Mouse (Mus musculus): ENCODE measurements around the gene Chtop. TPM values are rescaled to one million over a fixed set of nuclear protein-coding genes. Genes with fewer than 3 reads are reported as not detected.

Chtop gene
- polyA plus RNA-seq, 1 experiment from 2014 or later, result 72.2 TPM

DNA sequence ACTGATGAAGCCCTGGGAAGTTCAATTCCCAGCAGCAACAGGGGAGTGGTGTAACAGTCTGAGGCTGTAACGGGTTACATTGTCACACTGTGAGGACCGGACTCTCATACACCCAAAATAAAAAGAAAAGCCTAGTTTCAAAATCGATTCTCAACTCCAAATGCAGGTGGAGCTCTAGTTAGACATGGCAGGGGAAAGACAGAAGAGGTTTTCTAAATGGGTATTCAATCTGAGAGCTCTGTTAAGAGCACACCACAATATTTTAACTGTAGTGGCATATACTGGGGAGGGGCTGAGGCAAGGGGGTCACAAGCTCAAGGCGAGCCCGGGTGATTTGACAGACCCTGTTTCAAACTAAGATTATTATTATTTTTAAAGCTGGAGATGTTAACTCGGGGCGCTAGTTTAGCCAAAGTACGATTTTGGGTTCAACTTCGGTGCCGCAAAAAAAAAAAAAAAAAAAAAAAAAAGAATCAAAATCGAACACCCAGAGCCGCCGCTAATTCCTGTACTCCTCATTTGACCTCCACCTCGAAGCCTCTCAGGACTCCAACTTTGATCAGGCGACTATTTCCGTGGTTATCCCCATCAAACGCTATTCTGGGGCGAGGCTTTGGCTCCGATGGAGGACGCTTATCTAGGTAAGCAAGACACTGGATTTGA, 880 bp downstream of the Chtop start:
- TF ChIP-seq EP300 (optimal IDR thresholded peaks at IDR 0.05), result no peak
- TF ChIP-seq CTCF (IDR thresholded peaks at IDR 0.05; ENCODE audit: low read depth), result peak; percentile 39
- Histone ChIP-seq H3K36me3 (ENCODE audit: control insufficient read depth, insufficient read depth, low read length) (peaks cover 3% of the 10 kb centered on the region), H3K4me1 (replicated peaks; ENCODE audit: control insufficient read depth, insufficient read depth) (peaks cover 4% of the 10 kb centered on the region; the same call in 1 of the 2 replicates), H3K27ac (replicated peaks) (peak overlapping the region; percentile 97), H3K9me3 (ENCODE audit: control insufficient read depth, low read length) (no peaks in the 10 kb centered on the region), H3K4me2 (replicated peaks; ENCODE audit: low read depth) (peak overlapping the region; percentile 67), H3K9ac (ENCODE audit: low read length) (peak overlapping the region; percentile 98), H3K27me3 (ENCODE audit: control insufficient read depth, insufficient read depth, low read length) (no peaks in the 10 kb centered on the region), H3K4me3 (ENCODE audit: low read depth, low read length) (peak overlapping the region; percentile 91)
- 1% methylated on average over 20 of the region's 20 CpGs for WGBS
- no peak for ATAC-seq (ENCODE audit: low FRiP score, low TSS enrichment)
- DNase-seq (ENCODE audit: low spot score), result no peak

DNA sequence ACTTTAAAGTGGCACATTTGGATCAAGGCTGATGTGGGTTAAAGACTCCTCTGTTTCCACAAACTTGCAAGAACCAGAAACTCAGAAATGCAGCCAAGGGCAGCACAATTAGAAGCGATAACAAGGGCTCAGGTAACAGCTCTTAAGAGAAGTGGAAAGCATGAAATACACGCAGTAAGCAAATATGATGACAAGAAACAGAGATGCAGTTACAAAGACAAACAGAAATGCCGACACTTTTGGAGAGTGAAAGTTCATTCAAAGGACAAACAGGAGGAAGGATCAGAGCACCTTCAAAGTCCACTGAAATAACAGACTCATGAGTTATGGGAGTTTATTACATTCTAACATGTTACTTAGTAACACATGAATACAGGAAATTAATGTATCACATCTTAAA, 2.9 kb downstream of the Chtop start:
- WGBS, result 58% methylated on average over 3 of the region's 3 CpGs
- Histone ChIP-seq H3K9me3 (ENCODE audit: control insufficient read depth, low read length) (no peaks in the 10 kb centered on the region), H3K36me3 (ENCODE audit: control insufficient read depth, insufficient read depth, low read length) (peaks cover 8% of the 10 kb centered on the region), H3K27me3 (ENCODE audit: control insufficient read depth, insufficient read depth, low read length) (no peaks in the 10 kb centered on the region), H3K27ac (replicated peaks) (no peak overlapping the region), H3K9ac (ENCODE audit: low read length) (no peak overlapping the region), H3K4me1 (replicated peaks; ENCODE audit: control insufficient read depth, insufficient read depth) (peaks cover 4% of the 10 kb centered on the region; the same call in 1 of the 2 replicates), H3K4me2 (replicated peaks; ENCODE audit: low read depth) (no peak overlapping the region), H3K4me3 (ENCODE audit: low read depth, low read length) (no peak overlapping the region)
- TF ChIP-seq CTCF (IDR thresholded peaks at IDR 0.05; ENCODE audit: low read depth), result no peak
- no peak for TF ChIP-seq EP300 (optimal IDR thresholded peaks at IDR 0.05)
- DNase-seq (ENCODE audit: low spot score), result no peak
- ATAC-seq (ENCODE audit: low FRiP score, low TSS enrichment), result no peak

DNA sequence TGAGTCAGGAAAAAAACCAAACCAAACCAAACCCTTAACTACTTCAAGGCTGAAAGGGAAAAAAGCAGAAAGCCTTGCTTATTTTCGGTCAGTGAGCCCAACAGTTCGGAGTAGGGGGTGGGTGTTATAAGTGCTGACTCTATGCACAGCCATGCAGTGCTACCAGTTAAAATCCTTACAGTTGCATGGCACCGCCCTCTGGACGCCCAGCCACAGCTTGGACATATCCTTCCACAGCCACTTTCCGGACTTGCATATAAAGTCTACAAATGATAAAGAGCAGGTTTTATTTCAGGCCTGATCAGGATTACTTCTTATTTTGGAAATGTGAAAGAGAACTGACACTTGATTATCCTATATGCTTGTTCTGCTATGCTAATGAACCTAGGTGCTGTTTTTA, 4.1 kb downstream of the Chtop start:
- Histone ChIP-seq H3K36me3 (ENCODE audit: control insufficient read depth, insufficient read depth, low read length) (peaks cover 12% of the 10 kb centered on the region), H3K4me2 (replicated peaks; ENCODE audit: low read depth) (no peak overlapping the region), H3K27ac (replicated peaks) (no peak overlapping the region), H3K9me3 (ENCODE audit: control insufficient read depth, low read length) (no peaks in the 10 kb centered on the region), H3K27me3 (ENCODE audit: control insufficient read depth, insufficient read depth, low read length) (no peaks in the 10 kb centered on the region), H3K4me3 (ENCODE audit: low read depth, low read length) (no peak overlapping the region), H3K4me1 (replicated peaks; ENCODE audit: control insufficient read depth, insufficient read depth) (peaks cover 4% of the 10 kb centered on the region; the same call in 1 of the 2 replicates), H3K9ac (ENCODE audit: low read length) (no peak overlapping the region)
- 87% methylated on average over 5 of the region's 5 CpGs for WGBS
- TF ChIP-seq CTCF (IDR thresholded peaks at IDR 0.05; ENCODE audit: low read depth) (no peak), EP300 (optimal IDR thresholded peaks at IDR 0.05) (no peak)
- ATAC-seq (ENCODE audit: low FRiP score, low TSS enrichment) (no peak), DNase-seq (ENCODE audit: low spot score) (no peak)

DNA sequence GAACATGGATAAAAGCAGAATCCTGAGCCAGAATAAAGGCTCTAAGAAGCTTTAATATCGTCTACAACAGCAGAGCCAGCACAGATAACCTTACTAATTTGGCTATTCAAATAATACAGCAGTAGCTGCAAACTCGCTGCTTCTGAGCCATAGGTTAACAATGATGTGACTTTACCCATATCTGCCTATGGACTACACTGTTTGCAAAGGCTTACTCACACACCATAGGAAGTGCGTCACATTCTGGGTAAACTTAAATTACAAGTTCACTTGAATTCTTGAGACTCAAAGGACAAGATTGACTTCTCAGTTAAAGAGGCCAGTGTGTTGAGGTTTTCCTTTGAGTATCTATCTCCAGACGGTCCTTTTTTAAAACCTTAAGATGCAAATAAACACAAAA, 5.9 kb downstream of the Chtop start:
- DNase-seq (ENCODE audit: low spot score) (no peak), ATAC-seq (ENCODE audit: low FRiP score, low TSS enrichment) (peak; percentile 91)
- no peak overlapping the region for H3K4me2 ChIP-seq (replicated peaks; ENCODE audit: low read depth)
- no peak overlapping the region for H3K4me3 ChIP-seq (ENCODE audit: low read depth, low read length)
- no peaks in the 10 kb centered on the region for H3K27me3 ChIP-seq (ENCODE audit: control insufficient read depth, insufficient read depth, low read length)
- no peak overlapping the region for H3K9ac ChIP-seq (ENCODE audit: low read length)
- peaks cover 4% of the 10 kb centered on the region; the same call in 1 of the 2 replicates for H3K4me1 ChIP-seq (replicated peaks; ENCODE audit: control insufficient read depth, insufficient read depth)
- peak overlapping the region; percentile 56; the same call in 1 of the 2 replicates for H3K27ac ChIP-seq (replicated peaks)
- H3K36me3 ChIP-seq (ENCODE audit: control insufficient read depth, insufficient read depth, low read length), result peaks cover 12% of the 10 kb centered on the region
- WGBS, result 49% methylated on average over 4 of the region's 4 CpGs
- no peak for TF ChIP-seq EP300 (optimal IDR thresholded peaks at IDR 0.05)
- no peak for TF ChIP-seq CTCF (IDR thresholded peaks at IDR 0.05; ENCODE audit: low read depth)
- H3K9me3 ChIP-seq (ENCODE audit: control insufficient read depth, low read length), result no peaks in the 10 kb centered on the region

DNA sequence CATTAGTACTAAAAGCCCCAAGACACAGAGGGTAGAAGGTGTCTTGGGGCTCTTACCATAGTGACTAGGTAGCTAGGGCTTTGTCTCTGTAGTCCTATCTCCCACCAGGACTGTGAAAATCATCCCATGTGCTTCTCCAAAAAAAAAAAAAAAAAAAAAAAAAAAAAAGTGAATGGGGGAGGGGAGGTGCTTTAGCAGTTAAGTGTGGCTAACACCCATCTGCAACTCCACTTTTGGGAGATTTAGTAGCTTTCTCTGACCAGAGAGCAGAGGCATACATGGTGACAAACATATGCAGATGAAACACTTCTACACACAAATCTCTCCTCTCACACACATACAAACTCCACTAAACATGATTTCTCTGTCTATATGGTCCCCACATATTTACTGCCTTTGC, 11.7 kb downstream of the Chtop start:
- Histone ChIP-seq H3K9ac (ENCODE audit: low read length) (no peak overlapping the region), H3K9me3 (ENCODE audit: control insufficient read depth, low read length) (no peaks in the 10 kb centered on the region), H3K4me1 (replicated peaks; ENCODE audit: control insufficient read depth, insufficient read depth) (no peaks in the 10 kb centered on the region), H3K4me3 (ENCODE audit: low read depth, low read length) (no peak overlapping the region), H3K27me3 (ENCODE audit: control insufficient read depth, insufficient read depth, low read length) (no peaks in the 10 kb centered on the region), H3K4me2 (replicated peaks; ENCODE audit: low read depth) (no peak overlapping the region), H3K36me3 (ENCODE audit: control insufficient read depth, insufficient read depth, low read length) (peaks cover 22% of the 10 kb centered on the region; the same call in 1 of the 2 replicates), H3K27ac (replicated peaks) (no peak overlapping the region)
- no peak for ATAC-seq (ENCODE audit: low FRiP score, low TSS enrichment)
- DNase-seq (ENCODE audit: low spot score), result no peak
- no peak for TF ChIP-seq CTCF (IDR thresholded peaks at IDR 0.05; ENCODE audit: low read depth)
- no peak for TF ChIP-seq EP300 (optimal IDR thresholded peaks at IDR 0.05)

DNA sequence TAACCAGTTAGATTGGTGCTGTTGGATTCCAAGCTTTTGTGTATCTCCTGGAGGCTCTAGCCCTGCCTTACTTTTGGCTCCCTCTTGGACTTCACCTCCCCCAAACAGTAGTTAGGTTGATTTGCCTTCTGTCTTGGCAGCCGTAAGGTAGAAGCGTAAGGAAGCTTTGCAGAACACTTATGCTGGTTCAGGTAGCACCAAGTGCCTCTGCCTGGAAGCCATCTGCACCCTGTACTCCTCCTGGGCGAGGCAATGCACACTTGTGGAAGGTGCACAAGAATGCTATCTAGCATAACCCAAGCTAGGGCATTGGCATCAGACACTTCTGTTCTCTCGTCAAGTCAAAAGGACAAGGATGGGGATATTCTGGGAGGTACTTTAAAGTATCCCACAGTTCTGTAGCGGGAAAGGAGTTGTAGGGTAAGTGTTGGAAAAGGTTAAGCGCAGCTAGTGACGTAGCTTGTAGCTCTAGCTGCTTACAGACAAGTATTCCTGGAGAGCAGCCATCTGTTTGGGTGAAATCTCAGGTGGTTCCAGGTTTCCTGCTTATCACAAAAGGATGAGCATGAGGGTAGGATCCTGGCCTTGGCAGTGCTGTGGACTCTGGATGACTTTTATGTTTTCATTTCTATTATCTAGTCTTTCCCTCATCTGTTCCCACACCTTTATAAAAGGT, 13.3 kb downstream of the Chtop start:
- no peaks in the 10 kb centered on the region for H3K9me3 ChIP-seq (ENCODE audit: control insufficient read depth, low read length)
- peaks cover 15% of the 10 kb centered on the region; the same call in 1 of the 2 replicates for H3K36me3 ChIP-seq (ENCODE audit: control insufficient read depth, insufficient read depth, low read length)
- H3K4me3 ChIP-seq (ENCODE audit: low read depth, low read length), result no peak overlapping the region
- no peak overlapping the region for H3K4me2 ChIP-seq (replicated peaks; ENCODE audit: low read depth)
- 87% methylated on average over 7 of the region's 7 CpGs for WGBS
- no peaks in the 10 kb centered on the region for H3K4me1 ChIP-seq (replicated peaks; ENCODE audit: control insufficient read depth, insufficient read depth)
- 0 out of 2 replicates have a peak overlapping the region, but pooled peaks have one; percentile 9 for H3K27ac ChIP-seq (replicated peaks)
- H3K27me3 ChIP-seq (ENCODE audit: control insufficient read depth, insufficient read depth, low read length), result no peaks in the 10 kb centered on the region
- no peak for DNase-seq (ENCODE audit: low spot score)
- TF ChIP-seq CTCF (IDR thresholded peaks at IDR 0.05; ENCODE audit: low read depth), result no peak
- TF ChIP-seq EP300 (optimal IDR thresholded peaks at IDR 0.05), result no peak
- H3K9ac ChIP-seq (ENCODE audit: low read length), result no peak overlapping the region
- ATAC-seq (ENCODE audit: low FRiP score, low TSS enrichment), result no peak

All from stomach, postnatal 0 days (tissue).